Mouse (Mus musculus) C2C12 (cell line): ENCODE data around the gene Prkcsh. TPM values are rescaled to one million over a fixed set of nuclear protein-coding genes. Genes with fewer than 3 reads are reported as not detected.

Experiments used
- H3K27me3 ChIP-seq: one replicate; pipeline ENCODE4 v1.6.1; 2011; ENCODE audit not compliant: control insufficient read depth, insufficient read depth, insufficient read length
- H3K36me3 ChIP-seq: one replicate; pipeline ENCODE4 v1.6.1; 2011; ENCODE audit not compliant: control insufficient read depth, insufficient read depth
- H3K4me3 ChIP-seq: one replicate; pipeline ENCODE4 v1.5.1; 2011; ENCODE audit warnings: mild to moderate bottlenecking, control low read depth; ENCODE audit not compliant: poor library complexity, insufficient read depth, severe bottlenecking
- H3K79me2 ChIP-seq: one replicate; pipeline ENCODE4 v1.6.1; 2011; ENCODE audit not compliant: control insufficient read depth, insufficient read depth
- H3K79me3 ChIP-seq: one replicate; pipeline ENCODE4 v1.6.1; 2011; ENCODE audit warnings: low read depth, control low read depth
- H3ac ChIP-seq: one replicate; pipeline ENCODE3; 2011; ENCODE audit warnings: low read depth; ENCODE audit not compliant: control insufficient read depth, insufficient read length
- CEBPB ChIP-seq: IDR thresholded peaks from one replicate; pipeline ENCODE4 v1.6.1; 2011; ENCODE audit warnings: low read depth, mild to moderate bottlenecking, control low read depth, moderate library complexity
- CTCF ChIP-seq: IDR thresholded peaks from one replicate; pipeline ENCODE4 v1.5.1; 2011; ENCODE audit not compliant: control insufficient read depth, insufficient read depth, insufficient read length
- FOSL1 ChIP-seq: IDR thresholded peaks from one replicate; pipeline ENCODE4 v1.8.0; 2011; ENCODE audit warnings: mild to moderate bottlenecking, low read length; ENCODE audit not compliant: poor library complexity, insufficient read depth, severe bottlenecking
- MAX ChIP-seq: IDR thresholded peaks from one replicate; pipeline ENCODE4 v1.6.1; 2011; ENCODE audit warnings: mild to moderate bottlenecking, control low read depth
- MYOD1 ChIP-seq: IDR thresholded peaks from one replicate; pipeline ENCODE4 v1.6.1; 2011; ENCODE audit warnings: low read depth; ENCODE audit not compliant: control insufficient read depth, insufficient read length
- MYOG ChIP-seq: IDR thresholded peaks from one replicate; pipeline ENCODE4 v1.6.1; 2011; ENCODE audit not compliant: control insufficient read depth, insufficient read length; ENCODE audit errors: extremely low read depth
- USF1 ChIP-seq: IDR thresholded peaks from one replicate; pipeline ENCODE4 v1.6.1; 2011; ENCODE audit warnings: low read depth, mild to moderate bottlenecking, control low read depth, moderate library complexity
- polyA plus RNA-seq: library from polyadenylated mRNA; unstranded; fragments of >200 nt; fragmentation: generic; extraction: Trizol; gene quantifications from one replicate; pipeline ENCODE4 v1.2.1, GENCODE M21; 2012; ENCODE audit warnings: missing spikeins

The Prkcsh gene
- polyA plus RNA-seq, 1 experiment = 134 TPM

GRCm38 (mm10) chr9:21977331-21977730 lies 25.3 kb upstream of the Prkcsh start:
- TF ChIP-seq MYOD1 (no peak), FOSL1 (no peak), MAX (no peak), USF1 (no peak), CTCF (no peak), CEBPB (no peak), MYOG (no peak)
- H3K79me2 ChIP-seq = no peaks in the 10 kb centered on the region
- no peaks in the 10 kb centered on the region for H3K36me3 ChIP-seq
- H3K4me3 ChIP-seq = no peak overlapping the region
- H3ac ChIP-seq = no peak overlapping the region
- no peaks in the 10 kb centered on the region for H3K27me3 ChIP-seq
- H3K79me3 ChIP-seq = no peaks in the 10 kb centered on the region

GRCm38 (mm10) chr9:21977972-21978371 lies 24.6 kb upstream of the Prkcsh start:
- H3K36me3 ChIP-seq = no peaks in the 10 kb centered on the region
- H3ac ChIP-seq = no peak overlapping the region
- no peaks in the 10 kb centered on the region for H3K79me2 ChIP-seq
- no peak for TF ChIP-seq MYOG
- TF ChIP-seq CTCF = peak; percentile 54
- TF ChIP-seq USF1 = no peak
- no peaks in the 10 kb centered on the region for H3K79me3 ChIP-seq
- H3K4me3 ChIP-seq = no peak overlapping the region
- H3K27me3 ChIP-seq = no peaks in the 10 kb centered on the region

- Histone ChIP-seq H3ac (no peak overlapping the region), H3K27me3 (no peaks in the 10 kb centered on the region), H3K4me3 (no peak overlapping the region), H3K79me3 (no peaks in the 10 kb centered on the region), H3K36me3 (no peaks in the 10 kb centered on the region), H3K79me2 (no peaks in the 10 kb centered on the region)
- TF ChIP-seq CTCF (no peak), USF1 (no peak), MYOD1 (no peak), FOSL1 (no peak), MYOG (no peak), CEBPB (no peak), MAX (no peak)
Measured at GRCm38 (mm10) chr9:21978398-21979128, 24.0 kb upstream of the Prkcsh start.

GRCm38 (mm10) chr9:21983911-21984310 lies 18.7 kb upstream of the Prkcsh start:
- no peaks in the 10 kb centered on the region for H3K79me3 ChIP-seq
- H3K36me3 ChIP-seq = no peaks in the 10 kb centered on the region
- no peak for TF ChIP-seq CEBPB
- TF ChIP-seq MYOG = no peak
- TF ChIP-seq MAX = no peak
- TF ChIP-seq MYOD1 = no peak
- no peak for TF ChIP-seq FOSL1
- no peak for TF ChIP-seq USF1
- no peak for TF ChIP-seq CTCF

GRCm38 (mm10) chr9:21987592-21988342 lies 14.8 kb upstream of the Prkcsh start:
- no peaks in the 10 kb centered on the region for H3K79me3 ChIP-seq
- H3ac ChIP-seq = no peak overlapping the region
- no peaks in the 10 kb centered on the region for H3K36me3 ChIP-seq
- no peak overlapping the region for H3K4me3 ChIP-seq
- no peaks in the 10 kb centered on the region for H3K27me3 ChIP-seq
- TF ChIP-seq CEBPB (no peak), CTCF (no peak), FOSL1 (no peak), MAX (no peak), USF1 (no peak), MYOD1 (no peak), MYOG (no peak)
- no peaks in the 10 kb centered on the region for H3K79me2 ChIP-seq

More at GRCm38 (mm10) chr9:21983911-21984310, 18.7 kb upstream of the Prkcsh start:
- no peak overlapping the region for H3K4me3 ChIP-seq
- no peaks in the 10 kb centered on the region for H3K79me2 ChIP-seq
- H3ac ChIP-seq = no peak overlapping the region
- no peaks in the 10 kb centered on the region for H3K27me3 ChIP-seq
